Comparison of ENCODE assay signal across 29 mouse cellular contexts in genomic region chr4:53210685-53211084, GRCm38 (mm10).
"Had no signal": no experiment of that assay in that cellular context is flagged by ENCODE, and none has a peak within 500 bp of the region (broad histone marks: within the 10 kb centered on the region; RNA-seq: fewer than 3 reads in every experiment).

No protein-coding gene starts in this region.

- H3K4me3 ChIP-seq: embryonic facial prominence, embryonic 10.5 days; embryonic facial prominence, embryonic 12.5 days; embryonic facial prominence, embryonic 13.5 days; embryonic facial prominence, embryonic 15.5 days; erythroblast, embryonic 14.5 days; forebrain, embryonic 10.5 days; forebrain, embryonic 12.5 days; forebrain, embryonic 13.5 days; forebrain, embryonic 15.5 days; gastrocnemius, adult 2 months; heart, adult 2 months; heart, embryonic 10.5 days had no signal

- H3K36me3 ChIP-seq: embryonic facial prominence, embryonic 10.5 days; embryonic facial prominence, embryonic 12.5 days; embryonic facial prominence, embryonic 13.5 days; embryonic facial prominence, embryonic 15.5 days; forebrain, embryonic 10.5 days; forebrain, embryonic 12.5 days; forebrain, embryonic 15.5 days; heart, embryonic 10.5 days had no signal

- ATAC-seq: forebrain, embryonic 13.5 days; forebrain, embryonic 14.5 days; forebrain, embryonic 15.5 days; forebrain, embryonic 16.5 days; forebrain, postnatal 0 days had no signal

- H3K9ac ChIP-seq: embryonic facial prominence, embryonic 12.5 days; embryonic facial prominence, embryonic 13.5 days; embryonic facial prominence, embryonic 15.5 days; forebrain, embryonic 12.5 days; forebrain, embryonic 13.5 days; forebrain, embryonic 15.5 days; forebrain, postnatal 0 days had no signal

- H3K9me3 ChIP-seq: embryonic facial prominence, embryonic 10.5 days; embryonic facial prominence, embryonic 12.5 days; embryonic facial prominence, embryonic 13.5 days; embryonic facial prominence, embryonic 15.5 days; forebrain, embryonic 10.5 days; forebrain, embryonic 12.5 days; forebrain, embryonic 13.5 days; forebrain, embryonic 15.5 days; heart, embryonic 10.5 days had no signal

- H3K27ac ChIP-seq: embryonic facial prominence, embryonic 10.5 days; embryonic facial prominence, embryonic 12.5 days; embryonic facial prominence, embryonic 13.5 days; embryonic facial prominence, embryonic 15.5 days; forebrain, embryonic 10.5 days; forebrain, embryonic 12.5 days; forebrain, embryonic 13.5 days; forebrain, embryonic 15.5 days; gastrocnemius, adult 2 months; heart, adult 2 months; heart, embryonic 10.5 days had no signal

- H3K4me2 ChIP-seq: embryonic facial prominence, embryonic 12.5 days; embryonic facial prominence, embryonic 13.5 days; embryonic facial prominence, embryonic 15.5 days; forebrain, embryonic 12.5 days; forebrain, embryonic 13.5 days; forebrain, embryonic 15.5 days had no signal

- DNase-seq: cerebellum, adult 8-10 months; cerebellum, adult 9-10 months; cerebellum, adult 9-11 months; cerebellum, postnatal 10 days; cerebellum, postnatal 14 days; cerebellum, postnatal 25 days; cerebellum, postnatal 36 days; embryo, embryonic 11 days; forebrain, postnatal 0 days; gastrocnemius, adult 2 months; gastrocnemius, postnatal 10 days; gastrocnemius, postnatal 14 days; gastrocnemius, postnatal 25 days; gastrocnemius, postnatal 36 days; heart, adult 11 months; heart, adult 18-20 months; heart, adult 2 months had no signal

- H3K4me1 ChIP-seq: embryonic facial prominence, embryonic 10.5 days; embryonic facial prominence, embryonic 12.5 days; embryonic facial prominence, embryonic 13.5 days; embryonic facial prominence, embryonic 15.5 days; forebrain, embryonic 10.5 days; forebrain, embryonic 12.5 days; forebrain, embryonic 13.5 days; forebrain, embryonic 15.5 days; heart, embryonic 10.5 days had no signal

- H3K27me3 ChIP-seq: embryonic facial prominence, embryonic 12.5 days; embryonic facial prominence, embryonic 13.5 days; embryonic facial prominence, embryonic 15.5 days; forebrain, embryonic 12.5 days; forebrain, embryonic 13.5 days; forebrain, embryonic 15.5 days had no signal
